Mouse (Mus musculus): ENCODE measurements at regions not wholly inside any gene's neighbourhood (a gene's known extent, or its start where the extent isn't known, plus 50 kb on each side); places are given as distances from the start of the nearest gene placed in this dataset.

GRCm38 (mm10) chr1:4661761-4662160 is 145.9 kb upstream of the Gm37988 start:
- TF ChIP-seq GATA1 (IDR thresholded peaks at IDR 0.05; ENCODE audit: borderline replicate concordance, low read length), result no peak
- TF ChIP-seq FLI1 (IDR thresholded peaks at IDR 0.05; ENCODE audit: low read length), result no peak

Data from megakaryocyte, embryonic 14.5 days (primary cell).